Mouse (Mus musculus) lung, embryonic 16.5 days (tissue): Measurements from ENCODE around the gene Col20a1. TPM values are rescaled to one million over a fixed set of nuclear protein-coding genes. Genes with fewer than 3 reads are reported as not detected.

Experiments used
- ATAC-seq: fragments of 200-750 bp; cut with Nextera tagmentation; 2 replicates; pipeline ENCODE4 v1.8.0; 2017; ENCODE audit warnings: low read depth, mild to moderate bottlenecking, moderate library complexity
- H3K27ac ChIP-seq: fragments of 300-500 bp; sonication (generic); 2 replicates; pipeline ENCODE4 v1.5.1; 2014; ENCODE audit warnings: mild to moderate bottlenecking, control low read depth, low read length
- H3K27me3 ChIP-seq: fragments of 300-500 bp; sonication (generic); 2 replicates; pipeline ENCODE4 v1.6.1; 2014; ENCODE audit warnings: low read depth, low read length, mixed read lengths; ENCODE audit not compliant: control insufficient read depth, insufficient read depth
- H3K36me3 ChIP-seq: fragments of 300-500 bp; sonication (generic); 2 replicates; pipeline ENCODE4 v1.6.1; 2014; ENCODE audit warnings: low read length; ENCODE audit not compliant: control insufficient read depth, insufficient read depth
- H3K4me1 ChIP-seq: fragments of 300-500 bp; sonication (generic); replicated peaks from 2 replicates; pipeline ENCODE4 v1.6.1; 2014; ENCODE audit warnings: low read length, mixed read lengths; ENCODE audit not compliant: control insufficient read depth, insufficient read depth
- H3K4me2 ChIP-seq: fragments of 300-500 bp; sonication (generic); 2 replicates; pipeline ENCODE4 v1.6.1; 2014; ENCODE audit warnings: low read depth, low read length, control low read depth
- H3K4me3 ChIP-seq: fragments of 300-500 bp; sonication (generic); 2 replicates; pipeline ENCODE4 v1.5.1; 2014; ENCODE audit warnings: mild to moderate bottlenecking, low read length, control low read depth
- H3K9ac ChIP-seq: fragments of 300-500 bp; sonication (generic); 2 replicates; pipeline ENCODE4 v1.6.1; 2014; ENCODE audit warnings: low read length, control low read depth
- H3K9me3 ChIP-seq: fragments of 300-500 bp; sonication (generic); 2 replicates; pipeline ENCODE4 v1.6.1; 2016; ENCODE audit warnings: low read length; ENCODE audit not compliant: control insufficient read depth
- WGBS: fragments of 180-500 bp; shearing (Covaris S2); extraction: QIAGEN DNeasy Blood & Tissue Kit; methylation state at CpG from one replicate; pipeline ENCODE4 v1.1.7; 2014; 5-methylcytosine and 5-hydroxymethylcytosine counted together
- polyA plus RNA-seq: library from polyadenylated mRNA; unstranded; fragments of >200 nt; fragmentation: Nextera tagmentation; extraction: Ambion mirVana; gene quantifications from 2 replicates; pipeline ENCODE4 v1.2.1, GENCODE M21; 2015

The Col20a1 gene
- polyA plus RNA-seq, 1 experiment from 2014 or later = 0.09 TPM

DNA sequence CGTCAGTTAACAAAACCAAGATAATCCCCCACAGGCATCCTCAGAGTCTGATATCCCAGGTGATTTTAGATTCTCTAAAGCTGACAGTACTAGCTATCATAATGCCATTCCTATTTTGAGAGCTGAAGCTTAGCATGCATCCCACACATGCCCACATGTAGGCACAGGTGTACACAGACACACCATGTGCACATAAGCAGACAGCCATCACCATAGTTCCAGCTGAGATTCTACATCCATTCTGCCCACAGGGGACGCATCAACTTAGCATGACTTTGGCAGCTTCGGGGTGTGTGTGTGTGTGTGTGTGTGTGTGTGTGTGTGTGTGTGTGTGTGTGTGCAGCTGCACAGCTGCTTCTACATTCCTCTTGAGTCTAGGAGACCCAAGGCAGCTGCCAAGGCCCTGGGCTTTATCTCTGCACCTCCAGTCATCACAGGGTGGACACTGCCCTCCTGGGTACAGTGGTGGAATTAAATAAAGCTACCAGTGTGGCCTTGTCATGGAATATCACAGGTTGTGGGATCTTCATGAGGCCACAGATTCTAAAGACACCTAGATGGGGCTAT, 2.1 kb downstream of the Col20a1 start:
- Histone ChIP-seq H3K36me3 (0 out of 2 replicates have a peak, but pooled peaks cover 1% of the 10 kb centered on the region), H3K9ac (no peak overlapping the region), H3K4me1 (no peaks in the 10 kb centered on the region), H3K4me2 (no peak overlapping the region), H3K27ac (no peak overlapping the region), H3K4me3 (no peak overlapping the region), H3K9me3 (no peaks in the 10 kb centered on the region), H3K27me3 (no peaks in the 10 kb centered on the region)
- WGBS = 59% methylated on average over 3 of the region's 3 CpGs
- ATAC-seq = no peak

DNA sequence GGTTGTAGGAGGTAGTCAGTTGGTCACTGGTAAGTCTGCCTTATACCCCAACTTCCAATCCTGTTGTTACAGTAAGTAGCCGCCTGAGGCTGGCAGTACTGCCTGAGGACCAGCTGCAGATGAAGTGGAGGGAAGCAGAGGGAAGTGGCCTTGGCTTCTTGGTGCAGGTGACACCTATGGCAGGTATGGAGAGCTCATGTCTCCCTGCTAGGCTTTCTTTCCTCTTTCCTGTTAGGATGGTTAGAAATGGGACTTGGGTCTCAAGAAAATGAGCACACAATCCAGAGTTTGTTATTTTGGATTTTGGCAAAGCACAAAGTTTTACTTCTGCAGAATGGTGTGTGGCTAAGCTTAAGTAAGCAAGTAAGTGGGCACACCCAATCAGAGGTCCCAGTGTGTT, 2.6 kb downstream of the Col20a1 start:
- H3K4me1 ChIP-seq = no peaks in the 10 kb centered on the region
- ATAC-seq = no peak
- no peaks in the 10 kb centered on the region for H3K36me3 ChIP-seq
- WGBS = 67% methylated on average over 1 of the region's 1 CpGs
- H3K27ac ChIP-seq = no peak overlapping the region
- no peak overlapping the region for H3K4me3 ChIP-seq
- H3K4me2 ChIP-seq = no peak overlapping the region
- no peaks in the 10 kb centered on the region for H3K27me3 ChIP-seq
- no peaks in the 10 kb centered on the region for H3K9me3 ChIP-seq
- H3K9ac ChIP-seq = no peak overlapping the region

DNA sequence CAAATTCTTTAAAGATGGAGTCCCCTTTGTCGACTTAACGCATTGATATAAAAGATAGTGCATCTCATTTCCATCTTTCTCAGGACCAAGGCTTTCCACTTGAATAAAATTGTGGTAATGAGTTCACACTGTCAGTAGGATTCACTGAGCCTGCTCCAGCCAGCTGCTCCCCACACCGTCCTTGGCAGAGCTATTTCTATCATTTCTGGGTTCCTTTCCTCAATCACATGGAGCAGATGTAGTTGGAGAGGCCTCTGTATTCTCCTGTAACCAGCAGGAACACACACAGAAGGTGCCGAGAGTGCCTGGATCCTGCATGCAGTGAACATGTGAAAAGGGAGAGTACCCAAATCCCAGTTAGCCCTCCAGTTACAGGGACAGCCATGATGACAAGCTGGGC, 4.0 kb downstream of the Col20a1 start:
- H3K9ac ChIP-seq = no peak overlapping the region
- WGBS = 70% methylated on average over 4 of the region's 4 CpGs
- H3K4me3 ChIP-seq = no peak overlapping the region
- H3K4me2 ChIP-seq = no peak overlapping the region
- no peak overlapping the region for H3K27ac ChIP-seq
- H3K36me3 ChIP-seq = no peaks in the 10 kb centered on the region
- ATAC-seq = no peak
- no peaks in the 10 kb centered on the region for H3K4me1 ChIP-seq
- no peaks in the 10 kb centered on the region for H3K9me3 ChIP-seq
- no peaks in the 10 kb centered on the region for H3K27me3 ChIP-seq

DNA sequence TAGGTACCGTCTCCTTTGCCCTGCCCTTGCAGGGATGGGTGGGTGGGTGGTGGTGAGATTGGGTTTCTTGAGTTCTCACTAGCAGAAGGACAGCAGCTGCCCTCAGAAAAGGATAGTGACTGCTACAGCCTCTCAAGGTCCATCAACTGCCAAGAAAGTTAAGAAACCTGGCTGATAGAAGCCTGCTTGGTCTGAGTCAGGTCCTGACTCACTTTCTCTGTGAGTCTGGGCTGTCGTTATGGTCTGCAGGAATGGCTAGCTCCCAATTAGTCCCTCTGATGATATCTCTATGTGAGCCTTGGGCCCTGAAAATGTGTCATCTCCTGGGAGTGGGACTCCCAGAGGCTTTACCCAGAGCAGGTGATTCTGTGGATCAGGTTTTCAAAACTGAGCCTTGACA, 8.0 kb downstream of the Col20a1 start:
- H3K27me3 ChIP-seq = no peaks in the 10 kb centered on the region
- no peak overlapping the region for H3K4me2 ChIP-seq
- no peaks in the 10 kb centered on the region for H3K4me1 ChIP-seq
- ATAC-seq = no peak
- H3K27ac ChIP-seq = no peak overlapping the region
- H3K4me3 ChIP-seq = no peak overlapping the region
- 69% methylated on average over 2 of the region's 2 CpGs for WGBS
- no peaks in the 10 kb centered on the region for H3K9me3 ChIP-seq
- no peak overlapping the region for H3K9ac ChIP-seq
- no peaks in the 10 kb centered on the region for H3K36me3 ChIP-seq

DNA sequence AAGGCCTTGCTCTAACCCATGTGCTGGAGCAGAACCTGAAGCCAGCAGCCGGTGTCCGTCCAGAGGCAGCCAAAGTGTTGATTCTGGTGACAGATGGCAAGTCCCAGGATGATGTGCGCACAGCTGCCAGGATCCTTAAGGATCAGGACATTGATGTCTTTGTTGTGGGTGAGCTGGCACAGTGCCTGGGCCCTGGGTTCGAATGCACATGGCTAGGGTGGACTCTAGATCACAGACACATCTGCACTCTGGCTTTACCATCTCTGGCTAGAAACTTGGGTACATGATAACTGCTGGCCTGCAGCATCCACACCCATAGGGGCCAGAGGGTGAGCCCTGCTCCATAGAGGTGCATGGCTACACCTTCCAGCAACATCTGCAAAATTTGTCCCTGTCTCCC, 9.1 kb downstream of the Col20a1 start:
- Histone ChIP-seq H3K4me2 (no peak overlapping the region), H3K4me1 (no peaks in the 10 kb centered on the region), H3K27me3 (no peaks in the 10 kb centered on the region), H3K4me3 (no peak overlapping the region), H3K9me3 (no peaks in the 10 kb centered on the region), H3K9ac (no peak overlapping the region), H3K36me3 (no peaks in the 10 kb centered on the region), H3K27ac (no peak overlapping the region)
- 61% methylated on average over 4 of the region's 4 CpGs for WGBS
- ATAC-seq = no peak

DNA sequence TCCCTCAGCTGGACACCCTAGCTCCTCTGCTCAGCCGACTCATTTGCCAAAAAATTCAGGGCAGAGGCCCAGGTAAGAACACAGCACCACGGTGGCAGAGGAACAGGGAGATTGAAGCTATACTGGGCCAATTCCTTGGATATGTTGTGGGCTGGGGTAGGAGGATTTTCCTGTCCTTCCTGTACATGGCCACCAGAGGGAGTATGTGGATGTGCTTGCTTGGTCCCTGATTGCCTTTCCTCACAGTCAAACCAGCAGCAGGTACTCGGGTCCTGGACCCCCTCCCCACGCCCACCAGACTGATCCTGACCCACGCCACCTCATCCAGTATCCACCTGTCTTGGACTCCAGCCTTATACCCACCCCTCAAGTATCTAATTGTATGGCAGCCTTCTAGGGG, 10.1 kb downstream of the Col20a1 start:
- Histone ChIP-seq H3K27me3 (no peaks in the 10 kb centered on the region), H3K9me3 (no peaks in the 10 kb centered on the region), H3K9ac (no peak overlapping the region), H3K4me2 (no peak overlapping the region), H3K36me3 (no peaks in the 10 kb centered on the region), H3K27ac (no peak overlapping the region), H3K4me3 (no peak overlapping the region), H3K4me1 (no peaks in the 10 kb centered on the region)
- WGBS = 4% methylated on average over 5 of the region's 5 CpGs
- ATAC-seq = peak; percentile 61

DNA sequence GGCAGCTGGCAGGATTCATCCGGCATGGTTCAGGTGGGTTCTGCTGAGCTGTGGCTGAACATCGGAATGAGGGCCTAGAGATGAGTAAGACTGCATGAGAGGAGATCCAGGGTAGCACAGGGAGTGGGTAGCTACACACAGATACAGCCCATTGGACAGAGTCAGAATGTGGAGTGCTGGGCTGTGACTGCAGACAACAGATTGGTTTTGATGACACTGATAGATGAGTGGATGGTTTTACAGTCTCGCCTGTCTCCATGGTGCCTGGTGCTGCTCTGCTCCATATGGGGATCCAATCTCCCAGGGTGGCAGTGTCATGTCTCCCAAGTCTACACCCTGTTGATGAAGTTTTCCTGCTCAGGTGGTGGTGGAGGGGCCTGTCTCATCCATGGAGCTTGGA, 10.6 kb downstream of the Col20a1 start:
- Histone ChIP-seq H3K4me2 (no peak overlapping the region), H3K4me1 (no peaks in the 10 kb centered on the region), H3K27me3 (no peaks in the 10 kb centered on the region), H3K27ac (no peak overlapping the region), H3K9ac (no peak overlapping the region), H3K4me3 (no peak overlapping the region), H3K9me3 (no peaks in the 10 kb centered on the region), H3K36me3 (no peaks in the 10 kb centered on the region)
- 62% methylated on average over 3 of the region's 3 CpGs for WGBS
- ATAC-seq = 0 out of 2 replicates have a peak, but pooled peaks have one; percentile 1

DNA sequence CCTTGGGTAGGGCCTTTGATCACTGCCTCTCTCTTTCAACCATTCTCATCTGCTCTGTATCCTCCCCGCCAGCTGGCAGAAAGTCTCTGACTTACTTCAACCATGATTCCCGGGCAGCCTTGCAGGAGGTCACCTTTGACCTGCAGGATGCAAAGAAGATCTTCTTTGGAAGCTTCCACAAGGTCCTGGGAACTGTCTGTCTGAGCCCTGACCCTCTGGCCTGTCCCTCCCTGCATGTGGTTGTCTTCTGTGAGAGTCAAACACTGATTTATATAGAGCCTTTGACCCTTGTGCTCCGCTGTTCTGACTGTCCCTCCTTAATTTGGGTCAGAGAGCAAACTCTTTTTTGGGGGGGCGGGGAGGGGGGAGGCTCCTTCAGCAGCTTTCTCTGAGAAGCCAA, 20.7 kb downstream of the Col20a1 start:
- ATAC-seq = no peak

DNA sequence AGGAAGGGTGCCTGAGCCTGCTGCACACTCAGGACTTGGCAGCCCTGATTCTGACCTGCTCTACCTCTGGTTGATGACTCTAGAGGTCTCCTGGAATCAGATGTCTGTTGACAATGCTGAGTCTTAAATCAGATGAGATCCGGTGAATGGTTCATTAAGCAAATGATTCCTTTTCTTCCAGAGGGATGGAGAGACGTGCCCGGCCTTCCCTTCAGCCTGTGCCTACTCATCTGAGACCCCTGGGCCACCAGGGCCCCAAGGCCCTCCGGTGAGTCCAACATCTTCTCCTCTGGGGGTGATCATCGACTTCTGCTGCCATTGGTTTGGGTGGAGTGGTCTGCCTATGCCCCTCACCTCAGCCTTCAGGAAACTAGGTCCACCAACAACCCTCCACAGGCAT, 22.0 kb downstream of the Col20a1 start:
- no peak overlapping the region for H3K4me2 ChIP-seq
- H3K9me3 ChIP-seq = no peaks in the 10 kb centered on the region
- H3K27ac ChIP-seq = no peak overlapping the region
- H3K27me3 ChIP-seq = no peaks in the 10 kb centered on the region
- ATAC-seq = no peak
- H3K4me1 ChIP-seq = no peaks in the 10 kb centered on the region
- no peak overlapping the region for H3K9ac ChIP-seq
- WGBS = 82% methylated on average over 5 of the region's 5 CpGs
- H3K4me3 ChIP-seq = no peak overlapping the region
- H3K36me3 ChIP-seq = no peaks in the 10 kb centered on the region

More for the DNA sequence above, 20.7 kb downstream of the Col20a1 start:
- no peaks in the 10 kb centered on the region for H3K36me3 ChIP-seq
- WGBS = 55% methylated on average over 4 of the region's 4 CpGs
- no peak overlapping the region for H3K4me2 ChIP-seq
- H3K9me3 ChIP-seq = no peaks in the 10 kb centered on the region
- H3K27ac ChIP-seq = no peak overlapping the region
- no peak overlapping the region for H3K9ac ChIP-seq
- H3K4me3 ChIP-seq = no peak overlapping the region
- H3K4me1 ChIP-seq = no peaks in the 10 kb centered on the region
- no peaks in the 10 kb centered on the region for H3K27me3 ChIP-seq

DNA sequence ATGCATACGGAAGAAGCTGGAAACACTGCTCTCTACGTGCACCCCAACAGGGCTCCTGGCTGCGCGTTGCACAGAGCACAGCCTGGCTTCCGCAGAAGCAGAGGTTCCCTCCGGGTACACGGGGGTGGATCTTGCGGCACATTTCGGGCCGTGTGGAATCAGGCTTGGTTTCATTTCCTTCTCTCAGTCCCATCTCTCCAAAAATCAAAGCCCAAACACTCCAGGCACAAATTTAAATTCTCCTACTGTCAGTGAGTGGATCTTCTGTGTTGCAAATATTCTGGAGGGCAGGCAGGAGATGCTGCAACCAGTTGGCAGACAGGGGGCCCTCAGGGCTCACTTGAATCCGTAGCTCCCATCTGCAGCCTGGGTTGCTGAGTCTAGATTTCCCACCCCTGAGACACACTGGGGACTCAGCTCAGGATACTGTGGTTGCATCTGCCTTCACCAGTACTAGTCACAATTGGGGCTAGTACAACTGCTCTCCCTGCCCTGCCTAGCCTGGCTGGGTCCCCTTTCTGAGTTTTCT, 45.1 kb downstream of the Col20a1 start:
- no peaks in the 10 kb centered on the region for H3K27me3 ChIP-seq
- H3K4me1 ChIP-seq = no peaks in the 10 kb centered on the region
- H3K36me3 ChIP-seq = no peaks in the 10 kb centered on the region
- WGBS = 76% methylated on average over 11 of the region's 11 CpGs
- H3K9ac ChIP-seq = no peak overlapping the region
- H3K9me3 ChIP-seq = no peaks in the 10 kb centered on the region
- H3K4me2 ChIP-seq = no peak overlapping the region
- H3K4me3 ChIP-seq = no peak overlapping the region
- no peak overlapping the region for H3K27ac ChIP-seq
- no peak for ATAC-seq
